9 mouse cellular contexts compared by ENCODE assay signal in the genomic region with DNA sequence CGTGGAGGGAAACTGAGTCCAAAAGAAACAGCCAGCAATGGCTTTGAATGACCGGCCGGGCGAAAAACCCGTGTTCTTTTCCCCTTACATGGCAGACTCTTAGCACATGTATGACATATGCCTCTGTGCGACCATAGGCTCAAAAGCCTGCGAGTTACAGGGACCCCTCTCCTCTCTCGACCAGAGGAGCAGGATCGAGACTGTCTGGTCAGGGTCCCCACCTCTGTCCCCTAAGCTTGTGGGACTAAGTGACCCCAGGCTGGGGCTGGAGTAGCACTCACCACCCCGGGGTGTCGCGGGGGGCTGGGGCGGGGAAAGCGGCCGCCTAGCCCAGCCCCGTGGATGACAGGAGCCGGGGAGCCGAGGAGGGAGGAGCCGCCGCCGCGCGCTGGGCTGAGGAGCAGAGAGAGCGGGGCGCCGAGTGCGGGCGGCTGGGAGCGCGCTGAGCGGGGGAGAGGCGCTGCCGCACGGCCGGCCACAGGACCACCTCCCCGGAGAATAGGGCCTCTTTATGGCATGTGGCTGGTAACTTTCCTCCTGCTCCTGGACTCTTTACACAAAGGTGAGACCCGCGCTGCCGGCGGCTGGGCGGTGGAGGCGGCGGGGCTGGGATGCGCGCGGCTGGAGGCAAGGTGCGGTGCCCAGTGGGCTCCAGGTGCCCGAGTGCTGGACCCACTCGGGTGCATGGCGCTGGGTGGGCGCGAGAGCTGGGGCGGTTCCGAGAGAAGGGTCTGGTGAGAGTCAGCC. TPM values are rescaled to one million over a fixed set of nuclear protein-coding genes. Genes with fewer than 3 reads are reported as not detected.
DNase-seq lines count a peak whose midpoint lies in the region; ATAC-seq lines count a peak whose summit lies in the region.
"Had no signal": no experiment of that assay in that cellular context is flagged by ENCODE, and none has a peak within 500 bp of the region (broad histone marks: within the 10 kb centered on the region; RNA-seq: fewer than 3 reads in every experiment).

No protein-coding gene starts in this region.

- H3K9ac ChIP-seq in heart, embryonic 16.5 days (ENCODE audit: low read length) = no peak overlapping the region
- H3K9ac ChIP-seq in embryonic facial prominence, embryonic 13.5 days = peak overlapping the region; percentile 49
- H3K9ac ChIP-seq in neural tube, embryonic 13.5 days = peak overlapping the region; percentile 85

- H3K4me3 ChIP-seq in heart, embryonic 16.5 days (ENCODE audit: low read length) = peak overlapping the region; percentile 49
- H3K4me3 ChIP-seq in embryonic facial prominence, embryonic 13.5 days = peak overlapping the region; percentile 45
- peak overlapping the region; percentile 62 for H3K4me3 ChIP-seq in neural tube, embryonic 13.5 days

- no peak for ATAC-seq in heart, embryonic 16.5 days (replicated peaks; ENCODE audit: extremely low read depth, insufficient read depth, low FRiP score)
- ATAC-seq in embryonic facial prominence, embryonic 13.5 days (ENCODE audit: insufficient number of reproducible peaks, insufficient read depth, low FRiP score, low TSS enrichment, low read depth) = 0 out of 2 replicates have a peak, but pooled peaks have one; percentile 37
- peak; percentile 59 for ATAC-seq in neural tube, embryonic 13.5 days (ENCODE audit: low read depth)

- intact Hi-C loops in heart, postnatal 10 days (cut with DNase I) = no loop called here

- H3K27me3 ChIP-seq in heart, embryonic 16.5 days (ENCODE audit: control insufficient read depth, insufficient read depth, low read length) = peaks cover 51% of the 10 kb centered on the region
- peaks cover 89% of the 10 kb centered on the region for H3K27me3 ChIP-seq in embryonic facial prominence, embryonic 13.5 days
- peaks cover 61% of the 10 kb centered on the region for H3K27me3 ChIP-seq in neural tube, embryonic 13.5 days

- H3K4me2 ChIP-seq in heart, embryonic 16.5 days (ENCODE audit: low read depth, low read length) = peak overlapping the region; percentile 64
- peak overlapping the region; percentile 86 for H3K4me2 ChIP-seq in embryonic facial prominence, embryonic 13.5 days
- peak overlapping the region; percentile 69 for H3K4me2 ChIP-seq in neural tube, embryonic 13.5 days

- no peak for DNase-seq in heart, postnatal 10 days
- DNase-seq in ZHBTc4 (ENCODE audit: low read depth, low spot score) (peak; percentile 52), adipocyte (ENCODE audit: low spot score) (no peak)
- peak; percentile 64 to 77 for DNase-seq in layer of hippocampus, postnatal 10 days (ENCODE audit: low spot score in 2 of 2)
- no peak for DNase-seq in urinary bladder, postnatal 36 days (ENCODE audit: low spot score in 2 of 2)

- peaks cover 6% of the 10 kb centered on the region; the same call in 1 of the 2 replicates for H3K4me1 ChIP-seq in heart, embryonic 16.5 days (ENCODE audit: control insufficient read depth, insufficient read depth, low read length)
- H3K4me1 ChIP-seq in embryonic facial prominence, embryonic 13.5 days = peaks cover 24% of the 10 kb centered on the region
- peaks cover 59% of the 10 kb centered on the region for H3K4me1 ChIP-seq in neural tube, embryonic 13.5 days (replicated peaks)

- H3K36me3 ChIP-seq in heart, embryonic 16.5 days (ENCODE audit: control insufficient read depth, insufficient read depth) = no peaks in the 10 kb centered on the region
- no peaks in the 10 kb centered on the region for H3K36me3 ChIP-seq in embryonic facial prominence, embryonic 13.5 days
- H3K36me3 ChIP-seq in neural tube, embryonic 13.5 days = no peaks in the 10 kb centered on the region

- H3K27ac ChIP-seq in heart, embryonic 16.5 days (ENCODE audit: low read length) = no peak overlapping the region
- no peak overlapping the region for H3K27ac ChIP-seq in embryonic facial prominence, embryonic 13.5 days
- peak overlapping the region; percentile 88 for H3K27ac ChIP-seq in neural tube, embryonic 13.5 days (replicated peaks)

- no peaks in the 10 kb centered on the region for H3K9me3 ChIP-seq in heart, embryonic 16.5 days (replicated peaks; ENCODE audit: control insufficient read depth, low read length)
- H3K9me3 ChIP-seq in embryonic facial prominence, embryonic 13.5 days = no peaks in the 10 kb centered on the region
- H3K9me3 ChIP-seq in neural tube, embryonic 13.5 days = no peaks in the 10 kb centered on the region

- WGBS in heart, embryonic 16.5 days = 3% methylated on average over 54 of the region's 54 CpGs
- WGBS in embryonic facial prominence, embryonic 13.5 days = 2% methylated on average over 53 of the region's 54 CpGs
- 3% methylated on average over 50 of the region's 54 CpGs for WGBS in neural tube, embryonic 13.5 days

RNA-seq across cellular contexts. Expression of gene Dscaml1, which starts 3.7 kb away (rescaled TPM):
- 0.35 and 0.54 TPM in 2 replicates for polyA plus RNA-seq in heart, embryonic 16.5 days (2015; fragmentation: Nextera tagmentation; extraction: Ambion mirVana)
- total RNA-seq in heart, postnatal 10 days (2021) = not detected
- polyA plus RNA-seq in embryonic facial prominence, embryonic 13.5 days (2015; fragmentation: Nextera tagmentation; extraction: Ambion mirVana) = 0.50 and 0.97 TPM in 2 replicates
- total RNA-seq in layer of hippocampus, postnatal 10 days (2021) = 10 to 100 TPM; 67.0 to 72.6 TPM
- polyA plus RNA-seq in neural tube, embryonic 13.5 days (2015; fragmentation: Nextera tagmentation; extraction: Ambion mirVana) = 12.5 and 13.5 TPM in 2 replicates
- total RNA-seq: MEL had no signal

RNA-seq across cellular contexts. Expression of gene Fxyd2, which starts 30.7 kb away (rescaled TPM):
- polyA plus RNA-seq in heart, embryonic 16.5 days (2015; fragmentation: Nextera tagmentation; extraction: Ambion mirVana) = 1.8 and 2.5 TPM in 2 replicates
- under 1 TPM; 0.60 to 0.92 TPM for total RNA-seq in heart, postnatal 10 days (2021)
- 7.6 and 9.3 TPM in 2 replicates for polyA plus RNA-seq in embryonic facial prominence, embryonic 13.5 days (2015; fragmentation: Nextera tagmentation; extraction: Ambion mirVana)
- total RNA-seq in layer of hippocampus, postnatal 10 days (2021) = 10 to 100 TPM in 1 of 2 experiments, 1 to 10 TPM in 1; 8.9 to 10.4 TPM
- 5.4 and 5.9 TPM in 2 replicates for polyA plus RNA-seq in neural tube, embryonic 13.5 days (2015; fragmentation: Nextera tagmentation; extraction: Ambion mirVana)
- total RNA-seq: MEL had no signal

Comparison
In these comparisons a context has a peak if more than half of its experiments do, and no peak if none do; other contexts are left out.
1. DNase-seq: peak in ZHBTc4 (single experiment) and layer of hippocampus, postnatal 10 days (2 of 2); none in heart, postnatal 10 days (0 of 2), urinary bladder, postnatal 36 days (0 of 2) and adipocyte (single experiment).
2. Peak in every context shown above with its lines, with median percentiles within 50 percentile points of each other: H3K4me2 ChIP-seq and H3K4me3 ChIP-seq.